Mouse (Mus musculus) kidney, postnatal 25 days (tissue): ENCODE measurements at regions not wholly inside any gene's neighbourhood (a gene's known extent, or its start where the extent isn't known, plus 50 kb on each side); places are given as distances from the start of the nearest gene placed in this dataset.
"Not testable (repeated sequence)": the region's sequence is repeated elsewhere in the genome, so short reads cannot be mapped to it uniquely, and the experiment has no call there.

ENCODE experiments used
- DNase-seq, 2 experiments: peaks; one replicate each; pipeline ENCODE4 v3.0.0; 2021; ENCODE audit warnings: mixed read lengths in 2 of 2

- no peak for DNase-seq
Measured at GRCm38 (mm10) chr3:98968811-98969210, 75.8 kb upstream of the Hao2 start.

GRCm38 (mm10) chr3:98975777-98976176 is 82.7 kb upstream of the Hao2 start:
- peak in 1 of 2 experiments; percentile 43 for DNase-seq

GRCm38 (mm10) chr3:98982787-98983186 is 89.7 kb upstream of the Hao2 start:
- DNase-seq = no peak

GRCm38 (mm10) chr3:98987266-98987665 is 94.2 kb upstream of the Hao2 start:
- DNase-seq = not testable (repeated sequence)

GRCm38 (mm10) chr3:98990801-98991200 is 97.8 kb upstream of the Hao2 start:
- peak; percentile 19 to 57 for DNase-seq

GRCm38 (mm10) chr3:98991276-98991675 is 98.2 kb upstream of the Hao2 start:
- DNase-seq = peak in 1 of 2 experiments; percentile 35

- no peak for DNase-seq
Measured at GRCm38 (mm10) chr3:98994086-98994485, 101.0 kb upstream of the Hao2 start.

GRCm38 (mm10) chr3:99030636-99031035 is 110.2 kb upstream of the Wars2 start:
- no peak for DNase-seq

GRCm38 (mm10) chr3:99046190-99046589 is 94.7 kb upstream of the Wars2 start:
- no peak for DNase-seq

- no peak for DNase-seq
Measured at GRCm38 (mm10) chr3:99047156-99047555, 93.7 kb upstream of the Wars2 start.

GRCm38 (mm10) chr3:99049305-99049704 is 91.6 kb upstream of the Wars2 start:
- peak in 1 of 2 experiments; percentile 42 for DNase-seq

- DNase-seq = peak in 1 of 2 experiments; percentile 3
Measured at GRCm38 (mm10) chr3:99052176-99052575, 88.7 kb upstream of the Wars2 start.

- no peak for DNase-seq
Measured at GRCm38 (mm10) chr3:99067168-99067567, 73.7 kb upstream of the Wars2 start.
